In genomic region chr13:92425758-92426264, GRCm38 (mm10) we compare ENCODE assay signal across 8 mouse cellular contexts. TPM values are rescaled to one million over a fixed set of nuclear protein-coding genes. Genes with fewer than 3 reads are reported as not detected.
DNase-seq lines count a peak whose midpoint lies in the region; ATAC-seq lines count a peak whose summit lies in the region.

TSS of gene Ankrd34b (plus strand) at chr13:92425896.

- under 1% methylated on average over 52 of the region's 54 CpGs for WGBS in heart, embryonic 16.5 days
- WGBS in liver, embryonic 12.5 days (ENCODE audit: insufficient replicate concordance): 1% methylated on average over 49 of the region's 54 CpGs

- DNase-seq in urinary bladder, postnatal 14 days (ENCODE audit: low spot score): peak; percentile 13
- DNase-seq in urinary bladder, postnatal 4 days (ENCODE audit: low spot score in 2 of 2): no peak
- DNase-seq in embryo, embryonic 11 days: peak; percentile 72
- DNase-seq in kidney, postnatal 14 days: peak; percentile 44
- DNase-seq in naive thymus-derived CD4-positive, alpha-beta T cell, adult 2 months (ENCODE audit: low read depth): peak; percentile 2
- DNase-seq in thymus, postnatal 0 days (ENCODE audit: low spot score): peak; percentile 36

- no peaks in the 10 kb centered on the region for H3K9me3 ChIP-seq in heart, embryonic 16.5 days (replicated peaks; ENCODE audit: control insufficient read depth, low read length)
- no peaks in the 10 kb centered on the region for H3K9me3 ChIP-seq in liver, embryonic 12.5 days (replicated peaks)

- H3K27ac ChIP-seq in heart, embryonic 16.5 days (ENCODE audit: low read length): no peak within 1 kb of the TSS
- no peak within 1 kb of the TSS for H3K27ac ChIP-seq in liver, embryonic 12.5 days

- H3K4me3 ChIP-seq in heart, embryonic 16.5 days (ENCODE audit: low read length): peak within 1 kb of the TSS; percentile 68
- H3K4me3 ChIP-seq in liver, embryonic 12.5 days: peak within 1 kb of the TSS; percentile 51

- peaks cover 12% of the 10 kb centered on the region for H3K4me1 ChIP-seq in heart, embryonic 16.5 days (ENCODE audit: control insufficient read depth, insufficient read depth, low read length)
- H3K4me1 ChIP-seq in liver, embryonic 12.5 days: peaks cover 14% of the 10 kb centered on the region

- H3K36me3 ChIP-seq in heart, embryonic 16.5 days (ENCODE audit: control insufficient read depth, insufficient read depth): no peaks in the 10 kb centered on the region
- H3K36me3 ChIP-seq in liver, embryonic 12.5 days: no peaks in the 10 kb centered on the region

- peak within 1 kb of the TSS; percentile 99 for H3K4me2 ChIP-seq in heart, embryonic 16.5 days (ENCODE audit: low read depth, low read length)
- H3K4me2 ChIP-seq in liver, embryonic 12.5 days: peak within 1 kb of the TSS; percentile 72

- H3K9ac ChIP-seq in heart, embryonic 16.5 days (ENCODE audit: low read length): peak within 1 kb of the TSS; percentile 60
- no peak within 1 kb of the TSS for H3K9ac ChIP-seq in liver, embryonic 12.5 days

- peak; percentile 60 for ATAC-seq in heart, embryonic 16.5 days (replicated peaks; ENCODE audit: extremely low read depth, insufficient read depth, low FRiP score)
- ATAC-seq in liver, embryonic 12.5 days: peak; percentile 52; the same call in 1 of the 2 replicates

- peaks cover 51% of the 10 kb centered on the region for H3K27me3 ChIP-seq in heart, embryonic 16.5 days (ENCODE audit: control insufficient read depth, insufficient read depth, low read length)
- H3K27me3 ChIP-seq in liver, embryonic 12.5 days (replicated peaks): peaks cover 85% of the 10 kb centered on the region

RNA-seq across cellular contexts. Expression of gene Ankrd34b, which starts in this region (rescaled TPM):
- polyA plus RNA-seq in heart, embryonic 16.5 days (2015; fragmentation: Nextera tagmentation; extraction: Ambion mirVana): 0.12 and 0.16 TPM in 2 replicates
- not detected in 2 replicates for polyA plus RNA-seq in liver, embryonic 12.5 days (2016; fragmentation: Nextera tagmentation; extraction: Ambion mirVana)
- polyA plus RNA-seq in thymus, postnatal 0 days (2015; fragmentation: Nextera tagmentation; extraction: Ambion mirVana): 0.04 TPM in 1 of 2 replicates, not detected in the other

Comparison
In these comparisons a context has a peak if more than half of its experiments do, and no peak if none do; other contexts are left out.
1. DNase-seq: peak in urinary bladder, postnatal 14 days (single experiment), embryo, embryonic 11 days (single experiment), kidney, postnatal 14 days (single experiment) and naive thymus-derived CD4-positive, alpha-beta T cell, adult 2 months (single experiment); none in urinary bladder, postnatal 4 days (0 of 2).
2. Peak in ATAC-seq, H3K4me3 ChIP-seq, H3K9ac ChIP-seq and H3K4me2 ChIP-seq in heart, embryonic 16.5 days; RNA of the gene not detected or under 1 TPM.
3. Peak in ATAC-seq, H3K4me3 ChIP-seq and H3K4me2 ChIP-seq in liver, embryonic 12.5 days; RNA of the gene not detected or under 1 TPM.
4. Peak in DNase-seq in thymus, postnatal 0 days; RNA of the gene not detected or under 1 TPM.